Mouse (Mus musculus) heart, postnatal 25 days (tissue): ENCODE measurements at regions not wholly inside any gene's neighbourhood (a gene's known extent, or its start where the extent isn't known, plus 50 kb on each side); places are given as distances from the start of the nearest gene placed in this dataset.
"Not testable (repeated sequence)": the region's sequence is repeated elsewhere in the genome, so short reads cannot be mapped to it uniquely, and the experiment has no call there.

Source experiments
- DNase-seq: peaks from one replicate; pipeline ENCODE4 v3.0.0; 2022; ENCODE audit warnings: low spot score
- intact Hi-C: fragments of 180-260 bp; cut with DNase I; formaldehyde crosslinking; loops from one replicate; pipeline ENCODE4 v1.15.1; 2025

DNA sequence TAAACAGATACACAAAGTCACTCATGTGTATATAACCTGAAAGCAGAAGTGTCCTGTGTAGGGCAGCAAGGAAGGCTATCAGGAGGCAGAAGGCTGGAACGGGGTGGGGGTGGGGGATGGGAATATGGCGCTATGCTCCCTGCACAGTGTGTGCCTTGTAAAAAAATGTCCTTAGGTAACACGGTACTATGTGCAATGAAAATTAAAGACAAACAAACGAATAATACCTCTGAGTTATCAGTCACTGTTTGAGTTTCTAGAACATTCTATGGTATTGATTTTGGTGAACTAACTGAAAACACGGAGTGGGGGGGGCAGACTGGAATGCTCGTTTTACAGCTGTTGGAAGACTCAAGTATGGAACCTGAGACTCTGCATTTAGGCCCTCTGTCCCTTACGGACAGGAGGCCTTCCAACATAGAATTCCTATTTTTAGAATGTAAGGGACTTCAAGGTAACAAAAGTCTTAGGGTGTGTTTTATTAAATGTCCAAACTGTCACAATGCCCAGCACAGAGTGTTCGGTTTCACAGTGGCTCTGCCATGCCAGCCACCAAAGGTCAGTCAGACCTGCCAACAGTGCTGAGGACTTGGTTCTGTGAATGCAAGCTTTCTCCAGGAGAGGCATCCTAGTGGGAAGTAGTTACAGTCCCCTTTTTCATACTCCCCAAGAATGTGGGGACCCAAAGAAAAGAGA lies 240.6 kb downstream of the Ano6 start:
- no peak for DNase-seq
- intact Hi-C loops, result no loop called here

GRCm38 (mm10) chr15:96035273-96035672 lies 244.6 kb downstream of the Ano6 start:
- DNase-seq, result no peak
- intact Hi-C loops, result no loop called here

DNA sequence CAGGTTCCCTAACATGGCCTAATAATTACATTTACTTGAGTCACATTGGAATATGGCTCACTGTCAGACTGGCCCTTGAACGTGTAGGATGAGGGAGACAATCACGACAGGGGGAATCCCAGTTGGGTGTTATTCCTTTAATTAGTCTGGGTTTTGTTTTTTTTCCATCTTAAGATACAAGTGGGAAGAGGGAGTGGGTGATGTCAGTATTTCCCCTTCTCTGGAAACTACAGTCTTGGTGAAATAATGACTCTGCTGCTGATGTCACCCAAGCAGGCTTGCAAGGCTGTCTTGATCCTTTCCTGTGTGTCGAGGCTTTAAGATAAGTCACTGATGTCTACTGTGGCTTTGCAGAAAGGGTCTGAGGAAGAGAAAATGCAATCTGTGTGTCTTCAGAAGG lies 241.8 kb upstream of the Arid2 start:
- intact Hi-C loops, result no loop called here
- no peak for DNase-seq

DNA sequence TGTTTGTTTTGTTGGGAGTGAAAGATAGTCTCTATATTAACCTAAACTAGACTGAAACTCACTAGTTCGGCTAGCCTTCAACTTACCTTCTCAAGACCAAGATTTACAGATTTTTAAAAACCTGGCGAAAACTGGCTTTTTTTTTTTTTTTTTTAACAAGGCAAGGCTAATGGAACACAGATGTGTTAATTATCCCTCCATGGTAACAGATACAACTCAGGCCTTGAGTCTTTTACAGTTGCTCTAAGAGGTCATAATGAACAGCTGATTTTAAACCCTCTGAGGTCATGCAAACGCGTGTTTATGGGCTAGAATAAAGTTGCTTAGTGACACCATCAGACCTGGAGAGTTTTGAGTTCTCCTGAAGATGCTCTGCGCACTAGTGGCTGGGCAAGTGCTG lies 240.7 kb upstream of the Arid2 start:
- no peak for DNase-seq
- intact Hi-C loops, result no loop called here

GRCm38 (mm10) chr15:96050416-96050815 lies 236.9 kb upstream of the Arid2 start:
- intact Hi-C loops, result no loop called here
- DNase-seq, result no peak

GRCm38 (mm10) chr15:96052586-96052985 lies 234.7 kb upstream of the Arid2 start:
- intact Hi-C loops, result no loop called here
- DNase-seq, result no peak

- intact Hi-C loops, result no loop called here
- no peak for DNase-seq
These were observed 232.0 kb upstream of the Arid2 start for GRCm38 (mm10) chr15:96055361-96055760.

- intact Hi-C loops, result no loop called here
- no peak for DNase-seq
These were observed 231.4 kb upstream of the Arid2 start for GRCm38 (mm10) chr15:96055796-96056473.

- intact Hi-C loops, result no loop called here
- no peak for DNase-seq
These were observed 227.7 kb upstream of the Arid2 start for GRCm38 (mm10) chr15:96059623-96060022.

DNA sequence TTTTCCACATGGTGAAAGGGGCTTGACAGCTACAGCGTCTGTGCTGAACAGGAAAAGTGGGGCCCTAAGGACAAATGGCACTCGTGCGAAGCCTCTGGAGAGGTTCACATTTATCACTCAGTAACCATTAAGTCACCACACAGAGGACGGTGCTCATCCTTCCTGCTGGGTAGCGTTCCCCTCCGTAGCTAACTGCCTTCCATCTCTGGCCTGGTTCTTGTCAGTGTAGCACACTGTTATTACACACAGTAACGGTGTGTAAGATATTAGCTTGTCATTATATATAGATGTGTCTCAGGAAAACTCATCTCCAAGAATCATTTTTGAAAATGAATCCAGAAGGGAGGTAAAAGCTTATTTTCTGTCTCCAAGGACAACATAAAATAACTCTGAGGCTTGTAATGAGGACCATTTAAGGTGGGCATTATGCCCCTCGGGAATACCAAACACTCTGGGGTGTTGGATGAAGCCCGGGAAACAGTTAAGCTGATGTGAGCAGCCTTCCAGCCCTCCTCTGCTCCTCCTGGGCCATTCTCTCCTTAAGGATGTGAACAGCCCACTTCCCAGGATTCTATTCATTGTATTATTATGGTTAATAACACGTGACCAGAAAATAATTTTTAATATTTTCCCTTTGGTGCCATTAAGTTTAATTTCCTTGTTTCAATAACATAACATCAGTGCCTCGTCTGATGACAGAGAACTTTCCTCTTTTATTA lies 222.7 kb upstream of the Arid2 start:
- intact Hi-C loops, result no loop called here
- no peak for DNase-seq

- intact Hi-C loops, result no loop called here
- DNase-seq, result no peak
These were observed 211.7 kb upstream of the Arid2 start for GRCm38 (mm10) chr15:96075615-96076014.

DNA sequence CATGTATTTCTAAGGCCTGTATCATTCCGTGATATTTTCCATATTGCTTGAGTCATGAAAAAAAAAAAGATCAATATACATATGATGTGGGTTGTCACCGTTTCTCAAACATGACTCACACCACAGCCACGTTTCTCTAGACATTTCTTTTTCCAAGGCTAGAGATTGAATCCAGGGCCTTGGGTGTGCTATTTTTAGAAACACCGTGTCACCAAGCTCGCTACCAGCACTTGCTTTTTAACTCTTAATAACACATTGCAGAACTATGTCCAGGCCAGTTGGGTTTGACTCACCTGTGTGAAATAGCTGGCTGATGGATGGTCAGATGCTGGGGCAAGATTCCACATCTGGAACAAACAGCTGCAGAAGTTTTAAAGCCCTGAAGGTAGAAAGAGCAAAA lies 209.6 kb upstream of the Arid2 start:
- intact Hi-C loops, result no loop called here
- DNase-seq, result no peak

DNA sequence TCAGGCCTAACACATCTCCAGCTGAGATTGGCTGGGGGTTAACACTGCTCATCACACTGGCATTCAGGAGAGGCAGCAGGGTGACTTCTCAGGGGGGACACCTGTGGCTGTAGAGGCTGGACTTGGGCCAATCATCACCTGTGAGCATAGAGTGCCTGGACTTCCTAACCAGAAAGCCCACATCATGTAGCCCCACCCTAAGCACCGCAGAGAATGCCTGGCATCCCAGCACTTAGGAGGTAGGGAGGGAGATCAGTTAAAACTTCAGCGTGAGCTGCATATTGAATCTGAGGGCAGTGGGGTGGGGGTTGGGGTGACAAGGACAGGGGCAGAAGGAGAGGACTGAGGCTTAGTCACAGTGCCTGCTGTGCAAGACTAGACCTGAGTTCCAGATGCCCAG lies 208.7 kb upstream of the Arid2 start:
- no peak for DNase-seq
- intact Hi-C loops, result no loop called here

DNA sequence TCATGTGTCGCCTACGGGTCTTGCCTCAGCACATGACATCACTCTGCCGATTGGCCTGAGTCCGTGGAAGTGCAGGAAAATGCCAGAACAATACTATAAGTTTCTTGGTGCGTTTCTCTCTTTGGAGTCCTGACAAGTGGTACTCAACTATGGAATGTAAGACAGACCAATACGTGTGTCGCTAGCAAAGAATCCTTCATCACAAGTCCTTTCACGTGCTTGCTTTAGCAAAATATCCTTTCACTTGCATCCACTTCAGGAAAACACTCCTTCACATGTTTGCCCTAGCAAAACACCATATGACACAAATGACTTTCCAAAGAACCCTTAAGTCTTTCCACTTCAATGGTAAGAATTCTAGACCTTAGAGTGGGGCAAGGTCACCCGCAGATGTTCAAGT lies 197.6 kb upstream of the Arid2 start:
- DNase-seq, result no peak
- intact Hi-C loops, result no loop called here

DNA sequence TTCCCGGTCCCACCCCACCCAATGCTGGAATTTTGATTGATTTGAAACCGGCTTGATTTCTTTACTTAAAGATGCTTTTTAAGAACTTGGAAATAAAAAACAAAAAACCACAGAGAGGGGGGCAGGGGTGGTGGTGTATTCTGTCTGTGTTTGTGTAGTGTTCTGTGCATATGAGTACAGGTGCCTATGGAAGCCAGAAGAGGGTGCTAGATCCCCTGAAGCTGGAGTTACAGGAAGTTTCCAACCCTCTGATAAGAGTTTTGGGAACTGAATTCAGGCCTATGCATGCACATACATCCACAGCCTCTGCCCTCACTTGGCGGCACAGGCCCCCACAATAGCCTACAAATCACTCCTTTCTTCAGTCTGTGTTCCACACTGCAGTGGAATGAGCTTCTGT lies 190.9 kb upstream of the Arid2 start:
- DNase-seq, result no peak
- intact Hi-C loops, result no loop called here

DNA sequence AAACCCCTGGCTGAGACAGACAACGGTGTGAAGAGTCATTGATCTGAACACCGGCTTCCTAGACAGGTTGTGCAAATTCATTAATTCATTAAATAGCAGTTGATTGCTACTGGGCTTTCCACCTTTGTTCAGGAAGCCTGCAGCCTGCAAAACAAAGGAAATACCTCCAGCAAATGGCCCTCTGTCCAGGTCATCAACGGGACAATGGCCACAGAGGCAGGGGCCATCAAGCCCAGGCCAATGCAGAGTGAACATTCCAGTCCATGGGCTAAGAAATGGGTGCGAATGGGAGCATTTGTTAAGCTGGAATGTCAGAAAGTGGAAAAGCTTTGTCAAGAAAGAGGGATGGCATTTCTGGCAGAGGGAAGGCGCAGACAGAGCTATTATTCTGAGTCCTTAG lies 188.5 kb upstream of the Arid2 start:
- intact Hi-C loops, result no loop called here
- no peak for DNase-seq

- intact Hi-C loops, DNase-seq: not testable (repeated sequence)
These were observed 187.3 kb upstream of the Arid2 start for GRCm38 (mm10) chr15:96099844-96100640.

DNA sequence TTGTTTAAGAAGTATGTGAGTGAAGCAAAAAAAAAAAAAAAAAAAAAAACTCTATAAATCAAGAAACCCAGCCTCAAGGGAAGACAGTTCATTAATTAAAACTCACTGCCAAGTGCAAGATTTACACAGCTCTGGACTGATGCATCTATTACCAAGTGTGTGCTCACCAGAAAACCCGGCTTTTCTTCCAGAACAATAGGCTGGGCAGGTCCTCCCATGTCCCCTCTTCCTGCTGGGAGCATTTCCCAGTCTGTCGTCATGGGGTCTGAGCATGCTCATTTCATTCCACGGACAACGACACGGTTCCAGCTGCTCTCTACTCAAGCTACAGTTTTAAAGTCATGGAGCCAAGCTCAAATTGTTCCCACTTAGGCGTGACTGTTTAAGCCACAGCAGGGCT lies 183.6 kb upstream of the Arid2 start:
- peak; percentile 16 for DNase-seq
- intact Hi-C loops, result no loop called here

DNA sequence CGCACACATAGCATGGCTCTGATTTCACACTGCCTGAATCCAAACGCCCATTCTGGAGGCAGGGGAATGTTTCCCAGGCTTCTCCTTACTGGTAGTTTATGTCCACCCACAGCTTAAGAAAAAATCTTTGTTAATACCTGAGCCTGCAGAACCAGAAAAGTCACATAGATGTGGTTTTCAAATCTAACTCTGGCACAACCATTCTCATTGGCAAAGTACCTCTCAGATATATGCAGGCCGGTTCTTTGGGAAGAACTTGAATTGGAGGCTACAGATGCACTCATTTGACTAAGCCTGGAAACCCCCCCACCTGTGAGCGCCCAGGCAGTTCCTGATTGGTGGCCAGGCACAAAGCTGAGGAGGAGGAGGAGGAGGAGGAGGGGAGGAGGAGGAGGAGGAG lies 179.8 kb upstream of the Arid2 start:
- intact Hi-C loops, result no loop called here

GRCm38 (mm10) chr15:96113091-96113490 lies 174.2 kb upstream of the Arid2 start:
- DNase-seq, result no peak
- intact Hi-C loops, result no loop called here

More for the DNA sequence above, 179.8 kb upstream of the Arid2 start:
- no peak for DNase-seq

DNA sequence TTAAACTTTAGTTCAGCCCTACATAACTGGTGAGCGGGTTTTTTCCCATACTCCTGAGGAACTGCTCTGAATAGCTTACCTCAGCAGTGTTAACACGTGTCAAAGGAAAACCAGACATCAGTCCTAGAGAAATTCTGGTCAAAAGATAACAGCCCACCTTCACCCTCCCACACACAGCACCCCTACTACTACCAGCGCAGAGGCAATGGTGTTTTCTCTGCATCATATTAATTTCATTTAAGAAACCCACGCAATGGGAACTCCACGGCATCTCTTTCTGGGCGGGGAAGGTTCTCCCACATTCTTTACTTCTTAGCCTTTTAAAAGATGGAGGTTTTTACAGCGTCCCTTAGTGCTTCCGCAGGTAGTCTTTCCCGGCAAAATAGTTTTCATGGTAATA lies 172.7 kb upstream of the Arid2 start:
- intact Hi-C loops, result no loop called here
- DNase-seq, result no peak
